Mouse (Mus musculus) 3134 (cell line): ENCODE results near the gene Sf1.

Experiments
- DNase-seq: peaks from one replicate; pipeline ENCODE4 v3.0.0-alpha.2; 2011; ENCODE audit warnings: low spot score; ENCODE audit not compliant: insufficient read length; ENCODE audit errors: extremely low read depth

Sf1 gene

GRCm38 (mm10) chr19:6418233-6418879, 54.9 kb downstream of the Sf1 start, which contains the start of gene Nrxn2:
Gene Nrxn2, plus strand, starts transcription at chr19:6418731.
- DNase-seq, result peak; percentile 81

- DNase-seq, result no peak
Observed at GRCm38 (mm10) chr19:6418984-6419692, 55.6 kb downstream of the Sf1 start.

GRCm38 (mm10) chr19:6419805-6420310, 56.4 kb downstream of the Sf1 start:
- no peak for DNase-seq

- no peak for DNase-seq
Observed at GRCm38 (mm10) chr19:6420481-6421210, 57.2 kb downstream of the Sf1 start.

GRCm38 (mm10) chr19:6421211-6421590, 57.7 kb downstream of the Sf1 start:
- no peak for DNase-seq

- DNase-seq, result no peak
Observed at GRCm38 (mm10) chr19:6422014-6422413, 58.5 kb downstream of the Sf1 start.

GRCm38 (mm10) chr19:6423241-6423640, 59.8 kb downstream of the Sf1 start:
- DNase-seq, result no peak

- no peak for DNase-seq
Observed at GRCm38 (mm10) chr19:6424137-6424881, 60.8 kb downstream of the Sf1 start.

- no peak for DNase-seq
Observed at GRCm38 (mm10) chr19:6425595-6425994, 62.1 kb downstream of the Sf1 start.

GRCm38 (mm10) chr19:6426703-6427500, 63.4 kb downstream of the Sf1 start:
- peak; percentile 54 for DNase-seq
